Mouse (Mus musculus): ENCODE measurements around the gene Iqcf1. TPM values are rescaled to one million over a fixed set of nuclear protein-coding genes. Genes with fewer than 3 reads are reported as not detected.

Iqcf1 gene
- not detected for total RNA-seq (2021)

DNA sequence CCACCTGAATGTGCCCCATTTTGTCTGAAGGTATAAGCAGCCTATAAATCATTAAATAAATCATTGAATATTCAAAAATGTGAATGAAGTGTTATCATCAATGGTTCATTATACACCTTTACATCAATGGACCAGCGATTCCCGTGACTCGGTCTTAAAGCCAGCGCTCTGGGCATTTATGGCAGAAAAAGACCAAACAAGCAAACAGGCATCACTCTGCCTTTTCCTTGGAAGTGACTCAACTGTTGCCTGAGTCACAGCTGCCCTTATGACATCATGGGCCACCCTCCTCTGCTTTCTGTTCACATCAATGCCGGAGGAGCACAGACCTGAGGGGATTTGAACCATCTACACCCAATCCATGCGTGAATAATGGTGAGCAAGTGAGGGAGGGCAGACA, at the start of gene Iqcf1:
Gene Iqcf1, plus strand, starts transcription at position 301 of the 400 bp plus-strand sequence.
- intact Hi-C loops (cut with DNase I), result no loop called here
- no peak for DNase-seq

DNA sequence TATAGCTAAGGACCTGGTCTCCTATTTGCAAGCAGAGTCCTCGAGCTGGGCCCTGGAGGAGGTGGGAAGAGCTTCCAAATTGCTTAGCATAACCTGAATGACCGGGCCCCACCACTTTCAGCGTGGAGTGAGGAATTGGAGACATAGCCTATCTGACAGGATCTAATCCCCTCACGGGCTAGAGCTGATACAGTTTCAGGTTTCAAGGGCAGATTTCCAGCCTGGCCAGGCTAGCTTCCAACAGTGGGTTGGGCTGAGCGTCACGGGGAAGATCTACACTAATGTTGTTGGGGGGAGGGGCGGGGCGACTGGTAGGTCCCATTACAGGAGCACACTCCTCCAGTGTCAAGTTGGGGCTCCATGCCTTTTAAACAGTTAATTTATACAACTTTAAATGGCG, 49.1 kb upstream of the Iqcf1 start:
- peak; percentile 60 to 61 for DNase-seq
- intact Hi-C loops (cut with DNase I), result no loop called here

DNA sequence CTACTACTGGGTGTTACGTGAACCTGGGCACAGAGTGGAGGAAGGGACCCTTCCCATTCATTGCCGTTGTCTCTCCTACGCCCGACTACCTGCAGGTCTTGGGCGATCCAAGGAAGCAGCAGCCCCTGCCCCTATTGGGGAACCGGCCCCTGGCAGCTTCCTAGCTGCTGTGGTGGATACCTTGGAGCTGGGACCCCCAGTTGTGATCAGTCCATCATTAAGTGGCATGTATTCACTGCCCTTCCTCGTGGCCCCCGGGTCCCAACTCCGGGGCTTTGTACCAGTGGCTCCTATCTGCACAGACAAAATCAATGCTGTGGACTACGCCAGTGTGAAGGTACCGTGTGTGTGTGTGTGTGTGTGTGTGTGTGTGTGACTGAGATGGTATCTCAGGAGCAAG, 48.5 kb upstream of the Iqcf1 start:
- no peak for DNase-seq
- intact Hi-C loops (cut with DNase I), result no loop called here

DNA sequence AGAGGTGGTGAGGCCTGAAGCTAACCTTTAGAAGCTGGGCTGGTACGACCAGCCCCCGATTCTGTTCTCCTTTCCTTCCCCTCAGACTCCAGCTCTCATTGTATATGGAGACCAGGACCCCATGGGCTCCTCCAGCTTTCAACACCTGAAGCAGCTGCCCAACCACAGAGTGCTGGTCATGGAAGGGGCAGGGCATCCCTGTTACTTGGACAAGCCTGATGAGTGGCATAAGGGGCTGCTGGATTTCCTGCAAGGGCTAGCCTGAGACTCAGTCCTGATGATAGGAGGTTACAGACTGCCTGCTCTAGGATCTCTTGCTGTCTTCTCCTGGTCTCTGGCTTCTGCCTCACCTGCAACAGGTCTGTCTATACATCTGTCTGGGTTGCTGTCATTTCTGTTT, 47.9 kb upstream of the Iqcf1 start:
- DNase-seq, result no peak
- intact Hi-C loops (cut with DNase I), result no loop called here

DNA sequence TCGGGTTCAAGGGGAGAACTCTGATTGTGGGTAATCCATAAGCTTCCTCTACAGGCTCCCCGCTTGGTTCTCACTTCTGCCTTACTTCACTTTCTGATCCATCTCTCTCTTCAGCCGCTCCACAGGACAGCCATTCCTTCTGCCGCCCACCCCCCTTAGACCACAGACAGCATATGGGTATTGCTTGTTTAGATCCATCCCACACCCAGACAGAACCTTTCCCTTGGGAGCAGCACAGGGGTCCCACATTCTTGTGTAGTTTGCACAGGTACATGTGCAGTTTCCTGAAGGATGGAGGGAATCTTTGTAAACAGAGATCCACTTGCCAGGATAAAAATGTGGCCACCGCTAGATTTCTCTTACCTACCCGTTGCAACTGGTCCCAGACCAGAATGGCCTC, 47.4 kb upstream of the Iqcf1 start:
- DNase-seq, result no peak
- intact Hi-C loops (cut with DNase I), result no loop called here

DNA sequence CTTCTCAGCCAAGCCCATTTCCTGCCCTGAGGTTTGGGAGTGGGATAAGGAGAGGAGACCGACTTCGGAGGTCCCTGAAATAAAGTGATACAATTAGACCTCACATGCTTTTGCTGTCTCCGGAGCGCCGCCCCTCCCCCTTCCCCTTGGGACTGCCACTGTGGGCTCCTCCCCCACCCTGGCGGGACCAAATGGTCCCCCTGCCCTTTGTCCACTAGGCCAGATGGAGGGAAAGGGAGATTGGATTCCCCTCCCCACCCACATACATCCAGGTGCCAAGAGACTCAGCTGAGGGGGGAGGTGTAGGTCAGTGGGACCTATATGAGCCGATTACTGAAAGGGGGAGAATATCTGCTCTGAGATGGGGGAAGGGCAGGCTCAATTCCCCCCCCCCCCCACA, 46.9 kb upstream of the Iqcf1 start:
- intact Hi-C loops (cut with DNase I), result no loop called here

DNA sequence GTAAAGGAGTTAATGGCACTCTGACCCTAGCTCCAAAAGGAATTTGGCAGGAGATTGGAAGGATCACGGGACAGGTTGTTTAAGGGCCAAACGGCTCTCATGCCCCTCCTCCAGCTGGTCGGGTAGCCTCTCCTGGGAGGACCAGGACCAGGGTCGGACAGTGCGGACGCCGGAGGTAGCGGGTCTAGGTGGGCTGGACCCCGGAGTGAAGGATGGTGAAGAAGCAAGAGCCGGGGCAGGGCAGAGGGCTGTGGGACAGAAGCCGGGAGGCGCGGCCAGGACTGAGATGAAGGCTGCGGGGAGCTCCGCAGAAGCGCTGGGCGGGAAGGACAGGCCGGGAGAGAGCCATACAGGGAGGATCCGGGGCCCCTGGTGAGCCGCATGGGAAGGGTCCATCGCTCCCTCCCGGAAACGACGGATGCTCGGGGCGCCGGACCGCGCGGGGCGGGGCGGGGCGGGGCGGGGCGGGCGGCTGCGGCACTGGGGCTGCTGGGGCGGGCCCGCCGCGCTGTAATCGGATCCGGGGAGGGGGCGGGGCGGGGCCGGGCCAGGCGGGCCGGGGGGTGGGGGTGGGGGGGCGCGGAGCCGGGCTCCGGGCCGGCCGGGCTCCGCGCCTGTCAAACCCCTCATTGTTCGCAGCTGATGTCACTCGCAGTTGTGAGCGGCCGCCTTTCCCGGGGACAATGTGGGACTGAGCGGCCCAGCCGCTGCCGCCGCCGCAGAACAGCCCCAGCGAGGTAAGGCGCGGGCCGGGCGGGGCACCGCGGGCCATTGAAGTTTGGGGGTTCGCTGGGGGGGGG, 46.3 kb upstream of the Iqcf1 start, which contains the start of gene Pcbp4:
Gene Pcbp4, plus strand, starts transcription at position 21 of the 800 bp plus-strand sequence.
- peak; percentile 73 to 79 for DNase-seq
- intact Hi-C loops (cut with DNase I), result no loop called here

More for the DNA sequence above, 46.9 kb upstream of the Iqcf1 start:
- DNase-seq, result peak in 1 of 2 experiments; percentile 58

DNA sequence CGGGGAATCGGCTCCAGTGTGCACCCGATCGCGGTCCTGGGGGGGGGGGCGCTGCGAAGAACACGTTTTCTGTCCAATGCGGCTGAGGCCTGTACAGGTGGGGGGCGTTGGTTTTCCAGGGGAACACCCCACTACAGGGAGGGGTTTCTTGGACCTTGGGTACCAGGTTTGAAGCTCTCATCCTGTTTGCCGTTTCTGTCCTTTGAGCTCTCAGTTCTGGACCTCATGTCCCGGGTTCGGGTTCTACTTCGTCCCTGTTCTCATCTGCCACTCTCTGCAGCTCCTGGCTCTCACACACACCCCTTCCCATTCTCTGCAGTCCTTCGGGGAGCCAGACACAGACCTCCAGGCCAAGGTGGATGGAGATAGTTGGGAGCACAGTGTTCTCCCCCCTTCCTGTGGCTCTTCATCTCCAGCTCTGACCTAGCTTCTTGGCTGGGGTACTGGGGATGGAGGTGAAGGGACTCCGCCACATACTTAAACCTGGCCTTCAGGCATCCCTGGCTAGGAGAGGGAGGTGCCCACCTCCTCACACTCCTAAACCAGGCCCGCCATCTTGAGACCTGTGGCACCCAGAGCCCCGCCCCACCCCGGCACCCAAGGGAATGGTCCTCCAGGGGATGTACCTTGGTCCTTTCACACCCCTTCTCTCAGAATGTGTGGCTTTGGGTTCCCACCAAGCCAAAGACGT, 45.6 kb upstream of the Iqcf1 start:
- intact Hi-C loops (cut with DNase I), result no loop called here
- DNase-seq, result peak in 1 of 2 experiments; percentile 43

DNA sequence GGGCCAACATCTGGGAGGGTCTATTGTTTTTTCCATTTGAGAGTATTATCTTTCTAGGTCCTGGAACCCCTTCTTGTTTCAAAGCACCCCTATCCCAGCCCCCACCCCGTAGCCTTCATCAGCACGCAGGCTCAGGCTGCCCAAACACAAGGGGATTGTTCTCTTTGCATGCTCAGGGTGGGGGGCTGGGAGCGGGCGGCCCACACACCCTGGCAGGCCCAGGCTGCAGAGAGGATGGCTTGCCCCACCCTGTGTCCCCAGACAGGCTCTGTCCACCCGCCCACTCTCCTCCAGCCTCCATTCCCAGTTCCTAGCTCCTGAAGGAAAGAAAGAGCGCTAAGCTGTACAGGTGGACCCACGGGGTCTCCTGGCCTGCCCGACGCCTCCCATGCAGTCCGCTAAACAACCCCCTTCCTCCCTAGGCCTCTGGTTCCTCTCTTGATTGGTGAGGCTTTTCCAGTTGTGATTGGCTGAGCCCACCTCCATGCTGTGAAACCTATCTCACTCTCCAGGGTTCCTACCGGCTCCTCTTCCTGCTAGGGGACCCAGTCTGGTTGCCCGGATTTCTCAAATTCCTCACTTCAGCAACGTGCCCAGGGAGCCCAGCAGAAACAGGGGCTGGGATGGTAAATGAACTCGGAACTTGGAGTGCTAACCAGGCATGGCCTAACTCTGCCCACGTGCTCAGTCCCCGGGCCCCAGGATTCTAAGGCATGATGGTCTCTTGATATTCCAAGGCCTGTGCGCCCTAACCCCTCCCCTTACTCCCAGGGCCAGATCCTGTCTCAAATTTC, 44.7 kb upstream of the Iqcf1 start:
- intact Hi-C loops (cut with DNase I), result no loop called here
- DNase-seq, result peak in 1 of 2 experiments; percentile 32

DNA sequence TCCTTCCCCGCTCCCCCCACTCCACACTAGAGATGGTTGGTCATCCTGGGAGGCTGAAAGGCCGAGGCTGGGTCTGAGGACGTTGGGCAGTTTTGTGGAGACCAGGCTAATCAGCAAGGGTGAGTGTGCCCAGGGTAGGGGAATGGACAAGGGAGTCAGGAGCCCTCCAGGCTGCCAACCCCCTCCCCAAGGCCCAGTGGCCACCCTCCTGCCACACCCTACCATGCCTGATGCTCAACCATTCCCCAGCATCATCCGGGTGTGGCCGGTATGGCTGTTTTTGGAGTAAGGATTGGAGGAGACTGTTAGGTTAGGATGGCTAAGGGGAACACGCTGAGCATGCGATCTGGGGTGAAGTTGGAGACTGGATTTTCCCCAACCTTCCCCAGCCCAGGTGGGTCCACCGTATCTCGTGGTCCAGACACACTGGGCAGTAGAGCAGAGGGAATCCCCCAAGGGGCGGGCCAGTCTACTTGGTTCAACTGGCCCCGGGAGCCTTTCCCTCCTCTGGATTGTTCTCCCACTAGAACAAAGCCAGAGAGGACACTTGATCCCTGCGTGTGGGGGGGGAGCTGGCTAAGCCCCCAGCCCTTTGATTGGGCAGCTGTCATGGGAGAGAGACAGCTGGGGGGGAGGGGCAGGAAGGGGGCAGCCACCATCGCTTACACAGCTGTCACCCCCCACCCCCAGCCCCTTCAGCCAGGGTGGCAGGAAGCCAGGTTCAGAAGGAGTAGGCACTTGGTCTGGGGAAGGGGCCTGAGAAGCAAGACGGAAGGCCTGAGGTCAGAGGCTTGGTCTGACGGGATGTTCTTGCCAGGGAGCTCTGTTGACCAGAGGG, 43.2 kb upstream of the Iqcf1 start:
- intact Hi-C loops (cut with DNase I), result no loop called here
- DNase-seq, result no peak

DNA sequence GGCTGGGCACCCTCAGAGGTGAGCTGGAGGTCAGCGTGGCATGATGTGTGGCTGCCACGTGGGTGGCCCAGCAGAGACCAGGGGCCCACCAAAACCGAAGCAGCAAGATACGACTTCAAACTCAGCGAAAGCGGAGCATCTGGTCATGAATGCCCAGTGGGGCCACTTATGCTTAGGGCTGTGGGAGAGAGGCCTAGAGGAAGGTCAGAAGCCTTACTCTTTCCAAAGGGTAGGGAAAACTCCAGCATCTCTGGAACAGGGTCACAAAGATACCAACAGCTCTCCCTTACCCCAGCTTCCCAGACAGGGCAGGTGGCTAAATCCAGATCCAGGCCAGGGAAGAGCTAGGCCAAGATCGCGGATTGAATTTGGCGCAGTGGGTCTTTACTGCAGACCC, 42.6 kb upstream of the Iqcf1 start:
- no peak for DNase-seq

DNA sequence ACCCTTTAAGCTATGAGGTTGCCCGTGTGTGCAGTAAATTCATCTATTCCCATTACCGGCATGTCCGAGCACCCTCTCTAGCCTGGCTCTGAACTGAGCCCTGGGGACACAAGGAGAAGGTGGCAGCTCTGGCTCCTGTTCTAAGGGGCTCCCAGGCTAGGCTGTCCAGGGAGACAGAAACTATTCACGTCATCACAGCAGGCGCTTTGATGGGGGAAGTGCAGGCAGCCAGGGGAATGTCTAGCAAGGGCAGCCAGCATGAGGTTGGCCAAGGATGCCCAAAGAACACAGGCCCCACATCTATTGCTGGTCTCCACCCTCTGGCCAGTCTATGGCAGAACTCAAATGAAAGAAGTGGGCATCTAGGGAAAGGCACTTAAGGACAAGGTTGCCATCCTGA, 41.8 kb upstream of the Iqcf1 start:
- intact Hi-C loops (cut with DNase I), result no loop called here
- DNase-seq, result peak; percentile 63 to 67

More for the DNA sequence above, 42.6 kb upstream of the Iqcf1 start:
- intact Hi-C loops (cut with DNase I), result no loop called here

DNA sequence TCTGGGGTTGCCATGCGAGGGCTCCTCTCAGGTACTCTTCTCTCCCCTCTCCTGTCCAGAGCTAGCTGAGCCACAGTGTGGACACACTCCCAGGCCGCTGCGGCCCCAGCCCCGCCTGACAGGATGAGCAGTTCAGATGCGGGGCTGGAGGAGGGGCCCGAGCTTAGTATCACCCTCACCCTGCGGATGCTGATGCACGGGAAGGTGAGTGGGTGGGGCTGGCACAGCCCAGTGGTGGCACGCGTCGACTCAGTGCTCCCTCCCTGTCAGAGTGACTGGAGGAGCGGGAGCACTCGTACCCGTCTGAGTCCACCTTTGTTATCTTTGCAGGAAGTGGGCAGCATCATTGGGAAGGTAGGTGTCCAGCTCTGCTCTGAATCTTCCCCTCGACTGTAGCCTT, 39.8 kb upstream of the Iqcf1 start:
- no peak for DNase-seq
- intact Hi-C loops (cut with DNase I), result no loop called here

DNA sequence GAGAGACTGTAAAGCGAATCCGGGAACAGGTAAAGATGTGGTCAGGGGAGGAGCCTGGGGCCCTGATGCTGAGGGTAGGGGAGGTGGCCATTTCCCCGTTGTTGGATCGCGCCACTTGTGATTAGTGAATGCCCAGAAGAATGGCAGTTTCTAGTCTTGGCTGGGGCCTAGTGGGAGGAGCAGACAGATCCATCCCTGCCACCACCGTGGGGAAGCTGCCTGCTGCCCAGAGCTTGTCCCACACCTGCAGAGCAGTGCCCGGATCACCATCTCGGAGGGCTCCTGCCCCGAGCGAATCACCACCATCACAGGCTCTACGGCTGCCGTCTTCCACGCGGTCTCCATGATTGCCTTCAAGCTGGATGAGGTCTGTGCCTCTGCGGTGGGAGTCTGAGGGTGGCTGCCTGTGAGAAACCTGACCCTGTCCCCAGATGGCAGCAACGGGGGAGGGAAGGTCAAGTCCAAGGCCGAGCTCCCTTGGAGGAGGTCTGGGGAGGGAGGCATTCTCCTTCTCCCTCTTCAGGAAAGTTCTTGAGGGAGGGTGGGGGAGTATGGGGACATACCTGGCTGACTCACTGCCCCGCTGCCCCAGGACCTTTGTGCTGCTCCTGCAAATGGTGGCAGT, 39.3 kb upstream of the Iqcf1 start:
- no peak for DNase-seq
- intact Hi-C loops (cut with DNase I), result no loop called here

DNA sequence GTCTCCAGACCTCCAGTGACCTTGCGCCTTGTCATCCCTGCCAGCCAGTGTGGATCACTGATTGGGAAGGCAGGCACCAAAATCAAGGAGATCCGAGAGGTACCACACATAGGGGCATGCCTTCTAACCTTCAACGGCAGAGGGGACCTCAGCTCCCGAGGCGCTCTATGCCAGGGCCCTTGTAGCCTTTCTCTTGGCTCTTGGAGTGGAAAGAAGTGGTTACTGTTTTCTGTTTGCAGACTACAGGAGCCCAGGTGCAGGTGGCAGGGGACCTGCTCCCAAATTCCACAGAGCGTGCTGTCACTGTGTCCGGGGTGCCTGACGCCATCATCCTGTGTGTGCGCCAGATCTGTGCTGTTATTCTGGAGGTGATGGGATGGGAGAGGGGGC, 38.7 kb upstream of the Iqcf1 start:
- DNase-seq, result no peak
- intact Hi-C loops (cut with DNase I), result no loop called here

DNA sequence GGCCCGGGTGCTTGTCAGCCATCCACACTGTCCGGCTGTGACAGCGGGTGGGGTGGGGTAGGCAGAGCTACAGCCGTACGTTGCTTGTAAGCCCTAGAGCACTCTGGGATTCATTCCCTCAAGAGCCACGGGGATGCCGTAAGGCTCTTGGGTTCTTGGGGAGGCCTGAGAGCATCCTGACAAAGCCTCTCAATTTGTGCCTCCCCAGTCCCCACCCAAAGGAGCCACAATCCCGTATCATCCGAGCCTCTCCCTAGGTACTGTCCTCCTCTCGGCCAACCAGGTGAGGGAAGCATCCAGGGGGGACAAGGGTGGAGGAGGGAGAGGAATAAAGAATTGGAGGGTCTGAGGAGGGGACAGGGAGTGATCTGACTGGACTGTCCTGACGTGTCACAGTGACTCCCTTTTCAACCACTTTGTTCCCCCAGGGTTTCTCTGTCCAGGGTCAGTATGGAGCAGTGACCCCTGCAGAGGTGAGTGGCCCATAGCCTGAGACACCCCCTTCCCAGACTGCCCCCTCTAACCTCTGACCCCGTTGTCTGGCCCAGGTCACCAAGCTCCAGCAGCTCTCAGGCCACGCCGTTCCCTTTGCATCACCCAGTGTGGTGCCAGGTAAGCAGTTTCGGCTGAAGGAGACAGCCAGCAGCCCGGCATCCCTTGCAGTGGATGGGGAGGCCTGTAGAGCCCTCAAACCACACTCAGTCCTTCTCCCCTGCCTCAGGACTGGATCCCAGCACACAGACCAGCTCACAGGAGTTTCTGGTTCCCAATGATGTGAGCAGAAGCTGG, 37.9 kb upstream of the Iqcf1 start:
- intact Hi-C loops (cut with DNase I), result no loop called here
- no peak for DNase-seq

DNA sequence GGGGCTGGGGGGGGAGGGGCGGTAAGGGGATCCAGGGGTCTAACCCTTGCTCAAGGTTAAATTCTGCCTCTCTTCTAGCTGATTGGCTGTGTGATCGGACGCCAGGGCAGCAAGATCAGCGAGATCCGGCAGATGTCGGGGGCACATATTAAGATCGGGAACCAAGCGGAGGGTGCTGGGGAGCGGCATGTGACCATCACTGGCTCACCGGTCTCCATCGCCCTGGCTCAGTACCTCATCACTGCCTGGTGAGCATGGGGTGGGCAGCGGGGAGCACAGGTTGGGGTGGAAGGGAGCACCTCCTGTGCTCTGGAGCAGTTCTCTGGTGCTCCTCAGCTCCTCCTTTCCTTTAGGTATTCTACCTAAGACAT, 37.4 kb upstream of the Iqcf1 start:
- intact Hi-C loops (cut with DNase I), result no loop called here
- DNase-seq, result no peak

DNA sequence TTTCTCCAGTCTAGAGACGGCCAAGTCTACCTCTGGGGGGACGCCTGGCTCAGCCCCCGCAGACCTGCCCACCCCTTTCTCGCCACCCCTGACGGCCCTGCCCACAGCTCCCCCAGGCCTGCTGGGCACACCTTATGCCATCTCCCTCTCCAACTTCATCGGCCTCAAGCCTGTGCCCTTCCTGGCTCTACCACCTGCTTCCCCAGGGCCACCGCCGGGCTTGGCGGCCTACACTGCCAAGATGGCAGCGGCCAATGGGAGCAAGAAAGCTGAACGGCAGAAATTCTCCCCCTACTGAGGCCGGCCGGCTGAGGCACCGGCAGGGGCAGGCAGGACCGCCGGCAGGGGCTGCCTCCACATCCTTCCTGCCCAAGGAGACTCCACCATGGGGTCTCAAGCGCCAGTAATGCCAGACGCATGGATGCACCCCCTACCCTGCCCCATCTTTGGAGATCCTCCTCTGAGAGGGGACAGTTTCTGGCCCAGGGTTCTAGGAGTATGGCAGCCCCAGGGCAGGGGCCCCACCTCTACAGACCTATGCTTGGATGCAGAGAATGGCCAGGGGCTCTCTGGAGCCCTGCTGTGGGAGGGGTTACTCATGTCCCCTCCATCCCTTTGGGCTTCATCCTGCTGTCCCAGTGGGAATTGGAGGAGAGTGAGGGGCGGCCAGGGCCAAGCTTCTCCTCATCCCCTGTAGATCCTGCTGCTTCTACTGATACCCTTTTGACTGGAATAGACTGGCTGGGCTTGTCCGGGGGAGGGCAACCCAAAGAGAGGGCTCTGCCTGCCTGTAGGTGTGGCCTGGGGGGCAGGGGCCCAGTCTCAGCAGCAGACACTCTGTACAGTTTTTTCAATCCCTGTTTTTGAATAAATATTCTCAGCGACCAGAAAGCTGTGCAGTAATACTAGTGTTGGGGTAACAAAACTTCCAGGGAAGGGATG, 36.4 kb upstream of the Iqcf1 start:
- intact Hi-C loops (cut with DNase I), result no loop called here
- no peak for DNase-seq
